8 mouse cellular contexts compared by ENCODE assay signal in the genomic region with DNA sequence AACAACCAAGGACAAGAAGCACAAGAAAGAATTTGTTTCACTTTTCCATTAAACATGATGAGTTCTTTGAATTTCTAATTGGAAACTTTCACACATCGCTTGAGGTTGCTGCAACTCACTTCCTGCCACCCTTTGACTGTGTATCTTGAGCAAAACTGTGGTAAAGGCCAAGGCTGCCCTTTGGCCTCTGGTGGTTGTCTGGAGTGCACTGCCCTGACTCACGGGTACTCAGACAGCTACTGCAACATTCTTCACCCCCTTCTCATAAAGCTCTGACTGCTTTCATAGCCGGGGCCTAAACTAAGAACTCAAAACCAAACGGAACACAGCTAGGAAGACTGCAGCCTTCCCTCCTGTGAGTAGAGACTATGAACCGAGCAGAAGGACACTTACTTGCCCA.
DNase-seq lines count a peak whose midpoint lies in the region; ATAC-seq and TF ChIP-seq lines count a peak whose summit lies in the region.

No protein-coding gene starts in this region.

- DNase-seq in heart, adult 8-10 months (ENCODE audit: low spot score): no peak
- peak; percentile 28 for DNase-seq in T-cell, adult 2 months (ENCODE audit: low spot score)
- peak; percentile 86 for DNase-seq in lung, postnatal 0 days (ENCODE audit: low spot score)
- no peak for DNase-seq in gastrocnemius, adult 8-10 months (ENCODE audit: low spot score in 2 of 2)
- no peak for DNase-seq in cerebellum, adult 2 months

- H3K9me3 ChIP-seq in heart, embryonic 12.5 days (replicated peaks): no peaks in the 10 kb centered on the region
- no peaks in the 10 kb centered on the region for H3K9me3 ChIP-seq in lung, postnatal 0 days (ENCODE audit: low read length)
- no peaks in the 10 kb centered on the region for H3K9me3 ChIP-seq in midbrain, embryonic 16.5 days (replicated peaks; ENCODE audit: control insufficient read depth, low read length, poor library complexity, severe bottlenecking)

- peak overlapping the region; percentile 39 for H3K27ac ChIP-seq in heart, embryonic 12.5 days (ENCODE audit: poor library complexity, severe bottlenecking)
- H3K27ac ChIP-seq in lung, postnatal 0 days (ENCODE audit: low read length): peak overlapping the region; percentile 89
- H3K27ac ChIP-seq in cerebellum, adult 2 months (ENCODE audit: insufficient read depth, low read length): no peak overlapping the region
- no peak overlapping the region for H3K27ac ChIP-seq in midbrain, embryonic 16.5 days (ENCODE audit: low read length)

- TF ChIP-seq POLR2A in cerebellum, adult 2 months (IDR thresholded peaks at IDR 0.05; ENCODE audit: borderline replicate concordance, insufficient read depth, low read length): no peak

- H3K4me2 ChIP-seq in heart, embryonic 12.5 days: no peak overlapping the region
- no peak overlapping the region for H3K4me2 ChIP-seq in lung, postnatal 0 days (replicated peaks; ENCODE audit: low read depth, low read length)
- no peak overlapping the region for H3K4me2 ChIP-seq in midbrain, embryonic 16.5 days (ENCODE audit: low read length)

- no peaks in the 10 kb centered on the region for H3K27me3 ChIP-seq in heart, embryonic 12.5 days (replicated peaks)
- no peaks in the 10 kb centered on the region for H3K27me3 ChIP-seq in lung, postnatal 0 days (replicated peaks; ENCODE audit: insufficient read depth, low read length)
- no peaks in the 10 kb centered on the region for H3K27me3 ChIP-seq in cerebellum, adult 2 months (ENCODE audit: control insufficient read depth, insufficient read depth, low read length)
- H3K27me3 ChIP-seq in midbrain, embryonic 16.5 days (ENCODE audit: control insufficient read depth, insufficient read depth, low read depth, low read length): no peaks in the 10 kb centered on the region

- no peak overlapping the region for H3K4me3 ChIP-seq in heart, embryonic 12.5 days
- H3K4me3 ChIP-seq in lung, postnatal 0 days (ENCODE audit: low read depth, low read length): no peak overlapping the region
- no peak overlapping the region for H3K4me3 ChIP-seq in cerebellum, adult 2 months (replicated peaks; ENCODE audit: insufficient read depth, low read depth, low read length)
- H3K4me3 ChIP-seq in midbrain, embryonic 16.5 days (ENCODE audit: low read depth, low read length): no peak overlapping the region

- peaks cover 32% of the 10 kb centered on the region for H3K4me1 ChIP-seq in heart, embryonic 12.5 days (replicated peaks)
- H3K4me1 ChIP-seq in lung, postnatal 0 days (ENCODE audit: insufficient read depth, low read depth, low read length): peaks cover 30% of the 10 kb centered on the region; the same call in 1 of the 2 replicates
- no peaks in the 10 kb centered on the region for H3K4me1 ChIP-seq in cerebellum, adult 2 months (ENCODE audit: control insufficient read depth, insufficient read depth, low read length)
- H3K4me1 ChIP-seq in midbrain, embryonic 16.5 days (ENCODE audit: control insufficient read depth, insufficient read depth, low read length): no peaks in the 10 kb centered on the region

- 55% methylated on average over 5 of the region's 5 CpGs for whole genome bisulfite sequencing in heart, embryonic 12.5 days
- WGBS in lung, postnatal 0 days: 39% methylated on average over 5 of the region's 5 CpGs
- WGBS in cerebellum, adult 2 months: 77% methylated on average over 5 of the region's 5 CpGs
- 69% methylated on average over 5 of the region's 5 CpGs for WGBS in midbrain, embryonic 16.5 days

- TF ChIP-seq EP300 in lung, postnatal 0 days (IDR thresholded peaks at IDR 0.05): peak; percentile 89

- no peak overlapping the region for H3K9ac ChIP-seq in heart, embryonic 12.5 days
- H3K9ac ChIP-seq in lung, postnatal 0 days (replicated peaks; ENCODE audit: low read depth): no peak overlapping the region; the same call in 1 of the 2 replicates
- H3K9ac ChIP-seq in midbrain, embryonic 16.5 days (ENCODE audit: low read depth, low read length): no peak overlapping the region

- ATAC-seq in heart, embryonic 12.5 days (ENCODE audit: insufficient number of reproducible peaks, low FRiP score): no peak
- peak; percentile 6 for ATAC-seq in inflammation-experienced regulatory T-cells, adult 6 months
- peak; percentile 65 for ATAC-seq in lung, postnatal 0 days
- ATAC-seq in midbrain, embryonic 16.5 days: no peak

- no peaks in the 10 kb centered on the region for H3K36me3 ChIP-seq in heart, embryonic 12.5 days
- H3K36me3 ChIP-seq in lung, postnatal 0 days (ENCODE audit: insufficient read depth, low read length): no peaks in the 10 kb centered on the region
- no peaks in the 10 kb centered on the region for H3K36me3 ChIP-seq in midbrain, embryonic 16.5 days (ENCODE audit: control insufficient read depth, insufficient read depth, low read length)

- no peak for TF ChIP-seq CTCF in lung, postnatal 0 days (IDR thresholded peaks at IDR 0.05)
- TF ChIP-seq CTCF in cerebellum, adult 2 months (IDR thresholded peaks at IDR 0.05; ENCODE audit: borderline replicate concordance, insufficient read depth, low read depth, low read length): no peak

Comparison
In these comparisons a context has a peak if more than half of its experiments do, and no peak if none do; other contexts are left out.
1. ATAC-seq: peak in inflammation-experienced regulatory T-cells, adult 6 months (single experiment) and lung, postnatal 0 days (single experiment); none in heart, embryonic 12.5 days (single experiment) and midbrain, embryonic 16.5 days (single experiment).
2. H3K27ac ChIP-seq: peak in heart, embryonic 12.5 days (single experiment) and lung, postnatal 0 days (single experiment); none in cerebellum, adult 2 months (single experiment) and midbrain, embryonic 16.5 days (single experiment).
3. DNase-seq: peak in T-cell, adult 2 months (single experiment) and lung, postnatal 0 days (single experiment); none in heart, adult 8-10 months (single experiment), gastrocnemius, adult 8-10 months (0 of 2) and cerebellum, adult 2 months (0 of 2).